Mouse (Mus musculus): ENCODE results near the gene Smpd1.

DNA sequence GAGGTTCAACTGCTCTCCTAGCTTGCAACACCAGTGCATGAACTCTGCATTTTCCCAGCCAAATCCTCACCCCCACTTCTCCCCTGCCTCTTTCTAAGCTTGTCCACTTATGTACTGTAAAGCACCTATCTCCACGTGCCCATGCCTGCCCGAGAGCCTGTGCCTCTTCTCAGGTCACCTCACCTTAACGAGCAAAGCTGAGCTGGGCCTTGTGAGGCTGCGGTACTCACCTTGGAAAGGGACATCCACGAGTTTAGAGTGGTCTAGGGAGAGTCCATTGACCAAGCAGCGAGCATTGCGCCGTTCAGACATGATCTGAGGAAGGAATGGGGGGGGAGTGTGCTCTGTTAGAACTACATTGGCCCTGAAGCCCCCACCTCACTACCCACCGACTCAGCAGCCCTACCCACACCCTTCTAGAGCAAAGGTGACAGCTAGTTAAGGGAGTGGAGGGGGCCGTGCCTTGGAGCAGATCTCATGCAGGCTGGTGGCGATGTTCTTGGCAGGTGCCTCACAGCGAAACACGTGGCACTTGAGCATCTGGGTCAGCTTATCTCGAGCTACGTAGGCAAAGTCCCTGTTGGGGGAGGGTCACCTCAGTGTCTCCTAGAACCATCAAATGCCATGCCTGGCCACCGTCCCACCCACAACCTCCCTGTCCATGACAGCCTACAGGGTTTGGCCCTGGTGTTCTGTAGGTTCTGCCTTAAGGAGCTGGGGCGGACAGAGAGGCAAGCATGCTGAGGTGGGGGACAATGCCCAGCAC is 11.1 kb downstream of the Smpd1 start:
- TF ChIP-seq CTCF (IDR thresholded peaks at IDR 0.05; ENCODE audit: low read depth) (no peak), EP300 (optimal IDR thresholded peaks at IDR 0.05) (no peak)

Data from stomach, postnatal 0 days (tissue).